Comparison of ENCODE assay signal across 8 mouse cellular contexts in genomic region chr8:57510791-57511315, GRCm38 (mm10). TPM values are rescaled to one million over a fixed set of nuclear protein-coding genes. Genes with fewer than 3 reads are reported as not detected.
A peak's percentile ranks its signal among the peaks of the same experiment; 100 is the strongest.
DNase-seq lines count a peak whose midpoint lies in the region; ATAC-seq and TF ChIP-seq lines count a peak whose summit lies in the region.

No protein-coding gene starts in this region.

- peak overlapping the region; percentile 66 for H3K9ac ChIP-seq in forebrain, embryonic 16.5 days (replicated peaks; ENCODE audit: low read depth, low read length)
- H3K9ac ChIP-seq in liver, embryonic 16.5 days (ENCODE audit: low read depth, low read length) = peak overlapping the region; percentile 96

- H3K79me3 ChIP-seq in C2C12 (ENCODE audit: low read depth) = peaks cover 14% of the 10 kb centered on the region

- no peak for TF ChIP-seq CTCF in C2C12 (IDR thresholded peaks at IDR 0.05; ENCODE audit: control insufficient read depth, insufficient read depth, insufficient read length)

- H3K4me3 ChIP-seq in C2C12 (ENCODE audit: insufficient read depth, poor library complexity, severe bottlenecking) = peak overlapping the region; percentile 56
- H3K4me3 ChIP-seq in forebrain, embryonic 16.5 days (replicated peaks; ENCODE audit: low read length) = peak overlapping the region; percentile 62
- H3K4me3 ChIP-seq in liver, embryonic 16.5 days (ENCODE audit: low read depth, low read length) = peak overlapping the region; percentile 75

- peaks cover 23% of the 10 kb centered on the region for H3K79me2 ChIP-seq in C2C12 (ENCODE audit: control insufficient read depth, insufficient read depth)

- peaks cover 28% of the 10 kb centered on the region for H3K36me3 ChIP-seq in C2C12 (ENCODE audit: control insufficient read depth, insufficient read depth)
- no peaks in the 10 kb centered on the region for H3K36me3 ChIP-seq in forebrain, embryonic 16.5 days (ENCODE audit: control insufficient read depth, insufficient read depth)
- peaks cover 15% of the 10 kb centered on the region for H3K36me3 ChIP-seq in liver, embryonic 16.5 days (ENCODE audit: control insufficient read depth, insufficient read depth)

- ATAC-seq in cerebellum, adult (ENCODE audit: insufficient number of reproducible peaks, low FRiP score, low TSS enrichment) = peak; percentile 12; the same call in 1 of the 2 replicates
- ATAC-seq in forebrain, embryonic 16.5 days = no peak
- peak; percentile 2 for ATAC-seq in liver, embryonic 16.5 days (ENCODE audit: low read depth)

- no peaks in the 10 kb centered on the region for H3K27me3 ChIP-seq in C2C12 (ENCODE audit: control insufficient read depth, insufficient read depth, insufficient read length)
- no peaks in the 10 kb centered on the region for H3K27me3 ChIP-seq in forebrain, embryonic 16.5 days (replicated peaks; ENCODE audit: control insufficient read depth, insufficient read depth, low read length)
- no peaks in the 10 kb centered on the region for H3K27me3 ChIP-seq in liver, embryonic 16.5 days (ENCODE audit: control insufficient read depth, insufficient read depth, low read depth, low read length)

- peak overlapping the region; percentile 77 for H3ac ChIP-seq in C2C12 (ENCODE audit: control insufficient read depth, insufficient read length, low read depth)

- peak overlapping the region; percentile 65 for H3K27ac ChIP-seq in forebrain, embryonic 16.5 days (ENCODE audit: low read length)
- H3K27ac ChIP-seq in liver, embryonic 16.5 days (ENCODE audit: low read length) = peak overlapping the region; percentile 89

- under 1% methylated on average over 31 of the region's 31 CpGs for WGBS in forebrain, embryonic 16.5 days
- 2% methylated on average over 31 of the region's 31 CpGs for WGBS in liver, embryonic 16.5 days (ENCODE audit: insufficient replicate concordance)

- no peak for DNase-seq in cerebellum, postnatal 14 days
- DNase-seq in natural killer cell, adult 2 months (ENCODE audit: low spot score in 2 of 2) = no peak
- no peak for DNase-seq in adrenal gland, postnatal 25 days
- DNase-seq in thymus, adult 18-20 months = no peak

- H3K4me2 ChIP-seq in forebrain, embryonic 16.5 days (ENCODE audit: low read length) = peak overlapping the region; percentile 97
- peak overlapping the region; percentile 93 for H3K4me2 ChIP-seq in liver, embryonic 16.5 days (ENCODE audit: low read depth, low read length)

- no peaks in the 10 kb centered on the region for H3K9me3 ChIP-seq in forebrain, embryonic 16.5 days (ENCODE audit: control insufficient read depth, low read length)
- no peaks in the 10 kb centered on the region for H3K9me3 ChIP-seq in liver, embryonic 16.5 days (replicated peaks; ENCODE audit: control insufficient read depth, low read length)

- peaks cover 7% of the 10 kb centered on the region for H3K4me1 ChIP-seq in forebrain, embryonic 16.5 days (replicated peaks; ENCODE audit: control insufficient read depth, insufficient read depth, low read length)
- H3K4me1 ChIP-seq in liver, embryonic 16.5 days (ENCODE audit: control insufficient read depth, low read depth, low read length) = peaks cover 20% of the 10 kb centered on the region

TF ChIP-seq in C2C12, 6 proteins besides CTCF, POLR2A, EP300 and RAD21:
- no peak for TF ChIP-seq MYOD1 (IDR thresholded peaks at IDR 0.05; ENCODE audit: control insufficient read depth, insufficient read length, low read depth)
- TF ChIP-seq CEBPB (IDR thresholded peaks at IDR 0.05; ENCODE audit: low read depth) = no peak
- no peak for TF ChIP-seq USF1 (IDR thresholded peaks at IDR 0.05; ENCODE audit: low read depth)
- TF ChIP-seq FOSL1 (IDR thresholded peaks at IDR 0.05; ENCODE audit: insufficient read depth, low read length, poor library complexity, severe bottlenecking) = no peak
TF ChIP-seq in C2C12: peak in this region for 0.

RNA-seq across cellular contexts. Expression of gene Hmgb2, which starts 0.9 kb away (rescaled TPM):
- 87.2 TPM for polyA plus RNA-seq in C2C12 (2012; fragmentation: generic; extraction: Trizol)
- 168 and 177 TPM in 2 replicates for polyA plus RNA-seq in forebrain, embryonic 16.5 days (2015; fragmentation: Nextera tagmentation; extraction: Ambion mirVana)
- polyA plus RNA-seq in liver, embryonic 16.5 days (2015; fragmentation: Nextera tagmentation; extraction: Ambion mirVana) = 226 and 279 TPM in 2 replicates
- 28.0 and 35.7 TPM in 2 replicates for total RNA-seq in adrenal gland, postnatal 25 days (2021)

RNA-seq across cellular contexts. Expression of gene Sap30, which starts 23.2 kb away (rescaled TPM):
- 20.5 TPM for polyA plus RNA-seq in C2C12 (2012; fragmentation: generic; extraction: Trizol)
- polyA plus RNA-seq in forebrain, embryonic 16.5 days (2015; fragmentation: Nextera tagmentation; extraction: Ambion mirVana) = 53.1 and 64.3 TPM in 2 replicates
- polyA plus RNA-seq in liver, embryonic 16.5 days (2015; fragmentation: Nextera tagmentation; extraction: Ambion mirVana) = 9.6 and 10.8 TPM in 2 replicates
- 12.4 and 15.1 TPM in 2 replicates for total RNA-seq in adrenal gland, postnatal 25 days (2021)

RNA-seq across cellular contexts. Expression of gene Scrg1, which starts 55.1 kb away (rescaled TPM):
- not detected for polyA plus RNA-seq in C2C12 (2012; fragmentation: generic; extraction: Trizol)
- 14.7 and 20.2 TPM in 2 replicates for polyA plus RNA-seq in forebrain, embryonic 16.5 days (2015; fragmentation: Nextera tagmentation; extraction: Ambion mirVana)
- 0.54 TPM in 1 of 2 replicates, not detected in the other for polyA plus RNA-seq in liver, embryonic 16.5 days (2015; fragmentation: Nextera tagmentation; extraction: Ambion mirVana)
- not detected in 2 replicates for total RNA-seq in adrenal gland, postnatal 25 days (2021)

Comparison
In these comparisons a context has a peak if more than half of its experiments do, and no peak if none do; other contexts are left out.
1. RNA of gene Scrg1, which starts 55.1 kb away (polyA plus RNA-seq): 14.7 to 20.2 TPM in forebrain, embryonic 16.5 days; 0.54 TPM in liver, embryonic 16.5 days and not detected in C2C12 (single experiment); every median in the first group is over 10 times any median in the second.
2. Peak in every context shown above with its lines, with median percentiles within 50 percentile points of each other: H3K4me3 ChIP-seq.